Mouse (Mus musculus) lung, postnatal 0 days (tissue): ENCODE data around the gene Dag1. TPM values are rescaled to one million over a fixed set of nuclear protein-coding genes. Genes with fewer than 3 reads are reported as not detected.

Experiments
- ATAC-seq: fragments of 200-750 bp; cut with Nextera tagmentation; 2 replicates; pipeline ENCODE4 v1.8.0; 2017; ENCODE audit warnings: moderate library complexity
- DNase-seq: peaks from one replicate; pipeline ENCODE4 v3.0.0-alpha.2; 2016; ENCODE audit warnings: low spot score
- H3K27ac ChIP-seq: fragments of 300-500 bp; sonication (generic); 2 replicates; pipeline ENCODE4 v1.5.1; 2014; ENCODE audit warnings: antibody characterized with exemption, mild to moderate bottlenecking, low read length, mixed read lengths
- H3K27me3 ChIP-seq: fragments of 300-500 bp; sonication (generic); replicated peaks from 2 replicates; pipeline ENCODE4 v1.6.1; 2014; ENCODE audit warnings: low read length, mixed read lengths; ENCODE audit not compliant: insufficient read depth
- H3K36me3 ChIP-seq: fragments of 300-500 bp; sonication (generic); 2 replicates; pipeline ENCODE4 v1.6.1; 2014; ENCODE audit warnings: low read length, mixed read lengths; ENCODE audit not compliant: insufficient read depth
- H3K4me1 ChIP-seq: fragments of 300-500 bp; sonication (generic); 2 replicates; pipeline ENCODE4 v1.6.1; 2014; ENCODE audit warnings: antibody characterized with exemption, low read depth, low read length, mixed read lengths; ENCODE audit not compliant: insufficient read depth
- H3K4me2 ChIP-seq: fragments of 300-500 bp; sonication (generic); replicated peaks from 2 replicates; pipeline ENCODE4 v1.6.1; 2014; ENCODE audit warnings: low read depth, mild to moderate bottlenecking, low read length, moderate library complexity, mixed read lengths
- H3K4me3 ChIP-seq: fragments of 300-500 bp; sonication (generic); 2 replicates; pipeline ENCODE4 v1.5.1; 2014; ENCODE audit warnings: low read depth, low read length
- H3K9ac ChIP-seq: fragments of 300-500 bp; sonication (generic); replicated peaks from 2 replicates; pipeline ENCODE4 v1.6.1; 2014; ENCODE audit warnings: low read depth, mild to moderate bottlenecking
- H3K9me3 ChIP-seq: fragments of 300-500 bp; sonication (generic); 2 replicates; pipeline ENCODE4 v1.6.1; 2016; ENCODE audit warnings: low read length, mixed read lengths
- CTCF ChIP-seq: IDR thresholded peaks from 2 replicates; pipeline ENCODE4 v1.5.1; 2016; ENCODE audit warnings: antibody characterized with exemption, mild to moderate bottlenecking
- EP300 ChIP-seq: IDR thresholded peaks from 2 replicates; pipeline ENCODE4 v1.6.1; 2016; ENCODE audit warnings: antibody characterized with exemption, mild to moderate bottlenecking, control low read depth
- WGBS: fragments of 180-500 bp; shearing (Covaris S2); extraction: QIAGEN DNeasy Blood & Tissue Kit; methylation state at CpG from one replicate; pipeline ENCODE4 v1.1.7; 2014; 5-methylcytosine and 5-hydroxymethylcytosine counted together
- polyA plus RNA-seq: library from polyadenylated mRNA; unstranded; fragments of >200 nt; fragmentation: Nextera tagmentation; extraction: Ambion mirVana; gene quantifications from 2 replicates; pipeline ENCODE4 v1.2.1, GENCODE M21; 2015

The Dag1 gene
- polyA plus RNA-seq, 1 experiment from 2014 or later: 130 TPM

DNA sequence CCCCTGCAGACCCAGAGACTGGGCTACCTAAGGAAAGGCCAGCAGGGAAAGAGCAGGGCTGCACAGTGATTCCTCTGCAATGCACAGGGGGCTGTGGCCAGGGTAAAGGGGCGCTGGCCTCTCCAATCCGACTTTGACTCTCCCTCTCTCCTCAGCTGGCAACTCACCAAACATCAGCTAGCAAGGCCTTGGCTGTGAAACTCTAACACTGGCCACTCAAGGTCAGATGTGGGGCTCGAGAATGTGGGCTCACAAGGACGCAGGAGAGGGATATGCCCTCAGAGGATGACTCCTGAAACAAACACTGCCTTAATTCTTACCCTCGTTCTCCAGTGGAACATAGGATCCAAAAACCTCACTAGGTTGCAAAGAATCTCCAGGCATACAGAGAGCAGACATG lies 85.4 kb downstream of the Dag1 start:
- Histone ChIP-seq H3K4me1 (no peaks in the 10 kb centered on the region), H3K9ac (no peak overlapping the region), H3K4me2 (no peak overlapping the region), H3K9me3 (no peaks in the 10 kb centered on the region), H3K27me3 (no peaks in the 10 kb centered on the region), H3K27ac (no peak overlapping the region), H3K36me3 (no peaks in the 10 kb centered on the region), H3K4me3 (no peak overlapping the region)
- TF ChIP-seq EP300 (no peak), CTCF (no peak)
- WGBS: 52% methylated on average over 5 of the region's 5 CpGs
- DNase-seq (no peak), ATAC-seq (no peak)

DNA sequence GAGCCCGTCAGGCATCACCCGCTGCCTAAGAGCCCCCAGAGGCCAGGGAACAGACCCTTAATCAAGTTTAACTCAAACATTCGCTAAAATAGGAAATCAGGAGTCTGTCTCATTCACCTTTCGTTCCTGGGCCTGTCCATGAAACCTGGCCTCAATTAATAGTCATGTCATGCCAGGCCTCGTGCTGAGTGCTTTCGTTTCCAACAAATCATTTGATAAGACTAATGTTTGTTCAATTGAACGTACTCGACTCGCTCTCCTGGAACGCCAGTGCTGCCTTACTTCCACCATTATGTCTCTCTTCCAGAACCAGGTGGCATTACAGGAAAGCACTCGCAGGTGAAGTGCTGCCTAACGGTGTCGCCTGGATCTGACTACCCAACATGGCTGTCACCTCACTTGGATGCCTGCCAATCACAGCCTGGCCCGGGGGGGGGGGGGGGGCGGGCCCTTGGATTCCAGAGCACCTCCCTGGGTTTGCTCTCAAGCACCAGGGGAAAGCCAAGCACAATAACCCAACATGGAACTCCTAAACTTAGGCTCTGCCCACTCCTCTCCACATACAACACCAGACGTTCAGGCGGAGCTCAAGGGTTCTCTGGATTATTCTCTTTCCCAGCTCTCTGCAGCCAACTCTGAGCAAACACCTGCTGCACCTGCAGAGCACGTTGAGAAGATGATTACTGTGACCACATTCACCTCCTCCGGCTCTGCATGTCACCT lies 88.5 kb downstream of the Dag1 start:
- H3K9me3 ChIP-seq: no peaks in the 10 kb centered on the region
- H3K27me3 ChIP-seq: no peaks in the 10 kb centered on the region
- H3K4me2 ChIP-seq: no peak overlapping the region
- peak; percentile 29 for DNase-seq
- no peak overlapping the region for H3K27ac ChIP-seq
- no peak overlapping the region for H3K4me3 ChIP-seq
- WGBS: 42% methylated on average over 19 of the region's 19 CpGs
- H3K36me3 ChIP-seq: no peaks in the 10 kb centered on the region
- no peaks in the 10 kb centered on the region; the same call in 1 of the 2 replicates for H3K4me1 ChIP-seq
- no peak overlapping the region for H3K9ac ChIP-seq
- TF ChIP-seq CTCF: no peak
- TF ChIP-seq EP300: no peak
- peak; percentile 62 for ATAC-seq

DNA sequence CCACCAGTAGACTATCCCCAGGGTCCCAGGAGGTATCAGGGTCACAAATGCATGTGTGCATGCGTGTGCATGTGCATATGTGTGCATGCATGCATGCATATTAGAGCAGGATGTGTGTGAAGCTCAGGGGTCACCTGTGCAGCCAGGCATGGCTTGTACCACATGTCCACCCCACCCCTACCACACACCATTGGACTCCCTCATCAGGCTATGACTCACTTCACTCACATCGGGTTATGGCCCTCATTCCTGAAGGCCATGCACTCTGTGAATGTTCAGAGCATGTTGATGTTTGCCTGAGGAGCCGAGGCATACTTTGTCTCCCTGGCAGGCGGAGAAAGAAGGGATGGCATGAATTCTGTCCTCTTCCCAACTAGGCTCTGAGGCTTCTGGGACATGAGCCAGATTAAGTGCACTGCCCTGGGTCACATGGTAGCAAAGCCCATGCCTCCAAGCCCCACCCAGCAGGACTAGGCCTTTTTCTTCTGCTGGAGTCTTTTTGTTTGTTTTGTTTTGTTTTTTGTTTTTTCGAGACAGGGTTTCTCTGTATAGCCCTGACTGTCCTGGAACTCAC lies 90.9 kb downstream of the Dag1 start:
- WGBS: 66% methylated on average over 5 of the region's 5 CpGs
- TF ChIP-seq CTCF (no peak), EP300 (no peak)
- no peaks in the 10 kb centered on the region for H3K27me3 ChIP-seq

DNA sequence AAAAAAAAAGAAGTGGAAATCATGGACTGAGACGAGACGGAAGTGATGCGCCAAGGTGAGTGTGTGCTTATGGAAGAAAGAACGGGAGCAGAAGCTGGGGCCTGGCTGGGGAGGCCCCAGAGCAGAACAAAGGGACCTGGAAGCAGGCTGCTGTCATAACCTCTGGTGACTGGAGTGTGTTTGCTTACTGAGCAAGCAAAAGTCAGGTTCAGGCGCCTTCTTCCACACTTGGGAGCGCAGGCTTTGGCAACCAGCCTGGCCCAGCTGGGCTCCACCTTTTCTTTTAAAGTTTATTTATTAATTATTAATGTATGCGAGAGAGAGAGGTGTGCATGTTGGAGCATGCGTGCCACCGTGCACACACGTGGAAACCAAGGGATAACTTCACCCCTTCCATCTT lies 94.0 kb downstream of the Dag1 start:
- Histone ChIP-seq H3K4me3 (no peak overlapping the region), H3K27me3 (no peaks in the 10 kb centered on the region), H3K9ac (no peak overlapping the region), H3K4me2 (no peak overlapping the region), H3K9me3 (no peaks in the 10 kb centered on the region), H3K36me3 (no peaks in the 10 kb centered on the region), H3K4me1 (no peaks in the 10 kb centered on the region; the same call in 1 of the 2 replicates), H3K27ac (no peak overlapping the region)
- ATAC-seq: peak; percentile 62
- peak; percentile 66 for DNase-seq
- 45% methylated on average over 10 of the region's 10 CpGs for WGBS
- TF ChIP-seq EP300 (no peak), CTCF (no peak)

More for the DNA sequence above, 90.9 kb downstream of the Dag1 start:
- no peak for ATAC-seq
- no peak overlapping the region for H3K4me3 ChIP-seq
- no peak overlapping the region for H3K4me2 ChIP-seq
- H3K9ac ChIP-seq: no peak overlapping the region
- no peak overlapping the region for H3K27ac ChIP-seq
- DNase-seq: no peak
- H3K9me3 ChIP-seq: no peaks in the 10 kb centered on the region
- H3K4me1 ChIP-seq: no peaks in the 10 kb centered on the region; the same call in 1 of the 2 replicates
- H3K36me3 ChIP-seq: no peaks in the 10 kb centered on the region

DNA sequence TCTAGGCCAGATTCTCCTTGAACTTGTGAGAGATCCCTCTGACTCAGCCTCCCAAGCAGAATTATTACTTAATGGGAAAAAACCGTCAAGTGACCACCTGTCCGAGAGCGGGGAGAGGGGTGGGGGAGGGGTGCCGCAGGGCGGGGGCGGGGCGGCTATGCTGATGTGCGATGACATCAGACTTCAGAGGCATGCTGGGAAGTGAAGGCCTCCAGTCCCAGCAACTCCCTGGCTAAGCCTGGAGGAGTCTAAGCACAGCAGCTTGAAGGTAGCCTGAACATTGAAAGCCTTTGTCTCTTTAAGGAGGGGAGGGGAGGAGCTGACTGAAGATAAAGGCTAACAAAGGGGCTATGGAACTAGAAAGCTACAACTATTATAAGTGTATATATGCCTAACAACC lies 98.6 kb downstream of the Dag1 start:
- Histone ChIP-seq H3K4me1 (no peaks in the 10 kb centered on the region), H3K27ac (no peak overlapping the region), H3K9me3 (no peaks in the 10 kb centered on the region), H3K36me3 (no peaks in the 10 kb centered on the region), H3K27me3 (no peaks in the 10 kb centered on the region), H3K9ac (no peak overlapping the region), H3K4me2 (no peak overlapping the region), H3K4me3 (no peak overlapping the region)
- no peak for DNase-seq
- no peak for ATAC-seq
- no peak for TF ChIP-seq EP300
- no peak for TF ChIP-seq CTCF
- 47% methylated on average over 8 of the region's 8 CpGs for WGBS

DNA sequence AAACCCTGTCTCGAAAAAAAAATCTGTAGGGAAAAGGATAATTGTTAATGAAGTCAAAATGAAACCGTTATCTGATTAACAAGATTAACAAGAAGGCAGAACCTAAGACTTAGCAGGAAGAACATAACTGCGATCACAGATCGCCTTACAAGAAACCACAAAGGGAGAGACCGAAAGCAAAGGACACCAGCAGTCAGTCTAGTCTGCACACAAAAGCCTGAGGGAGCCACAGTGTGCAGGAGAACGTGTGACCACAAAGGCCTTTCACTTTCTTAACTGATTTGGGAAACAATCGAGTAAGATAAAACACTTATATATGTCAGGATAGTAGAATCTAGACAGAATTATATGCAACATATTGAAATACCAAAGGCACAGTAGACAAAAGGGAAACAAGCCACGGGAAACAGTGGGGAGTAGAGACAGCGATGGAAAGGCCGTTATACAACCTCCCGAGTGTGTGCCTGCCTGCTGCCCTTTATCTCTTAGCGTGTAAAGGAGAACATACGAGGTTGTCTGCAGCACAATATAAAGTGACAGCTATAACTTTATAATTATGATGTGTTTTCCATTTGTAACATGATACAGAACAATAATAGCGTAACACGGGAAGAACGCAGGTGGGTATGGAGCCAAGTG lies 100.0 kb downstream of the Dag1 start:
- Histone ChIP-seq H3K9me3 (no peaks in the 10 kb centered on the region), H3K4me3 (no peak overlapping the region), H3K27ac (no peak overlapping the region), H3K4me2 (no peak overlapping the region), H3K27me3 (no peaks in the 10 kb centered on the region), H3K4me1 (no peaks in the 10 kb centered on the region), H3K9ac (no peak overlapping the region), H3K36me3 (no peaks in the 10 kb centered on the region)
- 78% methylated on average over 16 of the region's 16 CpGs for WGBS
- DNase-seq: no peak
- no peak for ATAC-seq
- no peak for TF ChIP-seq EP300
